Mouse (Mus musculus) midbrain, embryonic 13.5 days (tissue): ENCODE results near the gene Gpc6. TPM values are rescaled to one million over a fixed set of nuclear protein-coding genes. Genes with fewer than 3 reads are reported as not detected.
A peak's percentile ranks its signal among the peaks of the same experiment; 100 is the strongest.

ENCODE experiments used
- ATAC-seq: fragments of 200-750 bp; cut with Nextera tagmentation; 2 replicates; pipeline ENCODE4 v1.8.0; 2017; ENCODE audit warnings: mild to moderate bottlenecking, moderate TSS enrichment, moderate library complexity
- H3K27ac ChIP-seq: fragments of 300-500 bp; sonication (generic); 2 replicates; pipeline ENCODE4 v1.5.1; 2015; ENCODE audit warnings: inconsistent platforms, mild to moderate bottlenecking, moderate library complexity
- H3K27me3 ChIP-seq: fragments of 300-500 bp; sonication (generic); 2 replicates; pipeline ENCODE4 v1.6.1; 2015; ENCODE audit warnings: mild to moderate bottlenecking, inconsistent platforms
- H3K36me3 ChIP-seq: fragments of 300-500 bp; sonication (generic); 2 replicates; pipeline ENCODE4 v1.6.1; 2015; ENCODE audit warnings: mild to moderate bottlenecking, inconsistent platforms
- H3K4me1 ChIP-seq: fragments of 300-500 bp; sonication (generic); replicated peaks from 2 replicates; pipeline ENCODE4 v1.6.1; 2015; ENCODE audit warnings: inconsistent platforms
- H3K4me2 ChIP-seq: fragments of 300-500 bp; sonication (generic); replicated peaks from 2 replicates; pipeline ENCODE4 v1.6.1; 2015; ENCODE audit warnings: moderate library complexity, mild to moderate bottlenecking, inconsistent platforms
- H3K4me3 ChIP-seq: fragments of 300-500 bp; sonication (generic); replicated peaks from 2 replicates; pipeline ENCODE4 v1.5.1; 2015; ENCODE audit warnings: mild to moderate bottlenecking, inconsistent platforms
- H3K9ac ChIP-seq: fragments of 300-500 bp; sonication (generic); replicated peaks from 2 replicates; pipeline ENCODE4 v1.6.1; 2015; ENCODE audit warnings: mild to moderate bottlenecking, inconsistent platforms
- H3K9me3 ChIP-seq: fragments of 300-500 bp; sonication (generic); 2 replicates; pipeline ENCODE4 v1.6.1; 2016; ENCODE audit warnings: mild to moderate bottlenecking, inconsistent platforms
- WGBS: fragments of 180-500 bp; shearing (Covaris S2); methylation state at CpG from one replicate; pipeline ENCODE4 v1.1.7; 2015; 5-methylcytosine and 5-hydroxymethylcytosine counted together
- polyA plus RNA-seq: library from polyadenylated mRNA; unstranded; fragments of >200 nt; fragmentation: Nextera tagmentation; extraction: Ambion mirVana; gene quantifications from 2 replicates; pipeline ENCODE4 v1.2.1, GENCODE M21; 2015

Gene Gpc6
- polyA plus RNA-seq, 1 experiment from 2014 or later, result 20.8 TPM

GRCm38 (mm10) chr14:117919612-117920011 is 994.5 kb downstream of the Gpc6 start:
- ATAC-seq, result no peak
- WGBS, result 93% methylated on average over 5 of the region's 5 CpGs
- Histone ChIP-seq H3K36me3 (no peaks in the 10 kb centered on the region), H3K27me3 (no peaks in the 10 kb centered on the region), H3K4me3 (no peak overlapping the region), H3K27ac (no peak overlapping the region), H3K4me2 (no peak overlapping the region), H3K9me3 (no peaks in the 10 kb centered on the region), H3K9ac (no peak overlapping the region), H3K4me1 (peaks cover 9% of the 10 kb centered on the region; the same call in 1 of the 2 replicates)

- Histone ChIP-seq H3K36me3 (no peaks in the 10 kb centered on the region), H3K4me3 (no peak overlapping the region), H3K4me2 (peak overlapping the region; percentile 24; the same call in 1 of the 2 replicates), H3K9me3 (no peaks in the 10 kb centered on the region), H3K27me3 (no peaks in the 10 kb centered on the region), H3K27ac (no peak overlapping the region), H3K4me1 (peaks cover 9% of the 10 kb centered on the region; the same call in 1 of the 2 replicates), H3K9ac (no peak overlapping the region)
- 64% methylated on average over 18 of the region's 18 CpGs for WGBS
- ATAC-seq, result peak; percentile 69; the same call in 1 of the 2 replicates
These were observed 996.4 kb downstream of the Gpc6 start for GRCm38 (mm10) chr14:117921393-117922014.

GRCm38 (mm10) chr14:117923667-117924066 is 998.6 kb downstream of the Gpc6 start:
- WGBS, result 74% methylated on average over 8 of the region's 8 CpGs
- Histone ChIP-seq H3K27me3 (no peaks in the 10 kb centered on the region), H3K4me2 (no peak overlapping the region), H3K9me3 (no peaks in the 10 kb centered on the region), H3K4me3 (no peak overlapping the region), H3K27ac (no peak overlapping the region), H3K36me3 (no peaks in the 10 kb centered on the region), H3K4me1 (peaks cover 13% of the 10 kb centered on the region; the same call in 1 of the 2 replicates), H3K9ac (no peak overlapping the region)
- ATAC-seq, result no peak

GRCm38 (mm10) chr14:117930105-117930847 is 1005.2 kb downstream of the Gpc6 start:
- no peaks in the 10 kb centered on the region for H3K36me3 ChIP-seq
- H3K4me3 ChIP-seq, result no peak overlapping the region
- no peaks in the 10 kb centered on the region for H3K9me3 ChIP-seq
- no peaks in the 10 kb centered on the region for H3K27me3 ChIP-seq
- H3K27ac ChIP-seq, result 0 out of 2 replicates have a peak overlapping the region, but pooled peaks have one; percentile 32
- no peak overlapping the region for H3K9ac ChIP-seq
- H3K4me2 ChIP-seq, result peak overlapping the region; percentile 27
- ATAC-seq, result peak; percentile 43
- WGBS, result 3% methylated on average over 13 of the region's 13 CpGs
- H3K4me1 ChIP-seq, result peaks cover 19% of the 10 kb centered on the region

GRCm38 (mm10) chr14:117930848-117931816 is 1006.0 kb downstream of the Gpc6 start:
- Histone ChIP-seq H3K9me3 (no peaks in the 10 kb centered on the region), H3K9ac (0 out of 2 replicates have a peak overlapping the region, but pooled peaks have one; percentile 21), H3K4me2 (peak overlapping the region; percentile 27), H3K4me3 (no peak overlapping the region), H3K36me3 (no peaks in the 10 kb centered on the region), H3K27ac (peak overlapping the region; percentile 32; the same call in 1 of the 2 replicates), H3K27me3 (no peaks in the 10 kb centered on the region), H3K4me1 (peaks cover 22% of the 10 kb centered on the region)
- WGBS, result 43% methylated on average over 16 of the region's 16 CpGs
- peak; percentile 53 for ATAC-seq

GRCm38 (mm10) chr14:117932163-117932851 is 1007.2 kb downstream of the Gpc6 start:
- Histone ChIP-seq H3K4me3 (no peak overlapping the region), H3K4me2 (no peak overlapping the region), H3K9me3 (no peaks in the 10 kb centered on the region), H3K4me1 (peaks cover 26% of the 10 kb centered on the region), H3K27me3 (0 out of 2 replicates have a peak, but pooled peaks cover 3% of the 10 kb centered on the region), H3K9ac (no peak overlapping the region), H3K27ac (no peak overlapping the region), H3K36me3 (no peaks in the 10 kb centered on the region)
- 95% methylated on average over 17 of the region's 17 CpGs for WGBS
- no peak for ATAC-seq

- Histone ChIP-seq H3K27ac (no peak overlapping the region), H3K9me3 (no peaks in the 10 kb centered on the region), H3K4me1 (0 out of 2 replicates have a peak, but pooled peaks cover 12% of the 10 kb centered on the region), H3K36me3 (no peaks in the 10 kb centered on the region), H3K4me2 (no peak overlapping the region), H3K27me3 (0 out of 2 replicates have a peak, but pooled peaks cover 3% of the 10 kb centered on the region), H3K4me3 (no peak overlapping the region), H3K9ac (no peak overlapping the region)
- 33% methylated on average over 2 of the region's 2 CpGs for WGBS
- ATAC-seq, result no peak; the same call in 1 of the 2 replicates
These were observed 1013.4 kb downstream of the Gpc6 start for GRCm38 (mm10) chr14:117938554-117938953.

GRCm38 (mm10) chr14:117939471-117939870 is 1014.4 kb downstream of the Gpc6 start:
- Histone ChIP-seq H3K9me3 (no peaks in the 10 kb centered on the region), H3K4me2 (no peak overlapping the region), H3K27ac (no peak overlapping the region), H3K27me3 (0 out of 2 replicates have a peak, but pooled peaks cover 3% of the 10 kb centered on the region), H3K4me3 (no peak overlapping the region), H3K9ac (no peak overlapping the region), H3K36me3 (no peaks in the 10 kb centered on the region), H3K4me1 (0 out of 2 replicates have a peak, but pooled peaks cover 12% of the 10 kb centered on the region)
- no peak for ATAC-seq
- WGBS, result 85% methylated on average over 7 of the region's 7 CpGs

- Histone ChIP-seq H3K36me3 (no peaks in the 10 kb centered on the region), H3K9me3 (no peaks in the 10 kb centered on the region), H3K9ac (no peak overlapping the region), H3K27me3 (no peaks in the 10 kb centered on the region), H3K4me3 (no peak overlapping the region), H3K27ac (no peak overlapping the region), H3K4me2 (no peak overlapping the region), H3K4me1 (0 out of 2 replicates have a peak, but pooled peaks cover 5% of the 10 kb centered on the region)
- 94% methylated on average over 4 of the region's 4 CpGs for WGBS
- no peak for ATAC-seq
These were observed 1020.9 kb downstream of the Gpc6 start for GRCm38 (mm10) chr14:117945920-117946503.

- Histone ChIP-seq H3K36me3 (no peaks in the 10 kb centered on the region), H3K9me3 (no peaks in the 10 kb centered on the region), H3K4me3 (no peak overlapping the region), H3K4me1 (no peaks in the 10 kb centered on the region), H3K27me3 (no peaks in the 10 kb centered on the region), H3K9ac (no peak overlapping the region), H3K27ac (no peak overlapping the region), H3K4me2 (no peak overlapping the region)
- peak; percentile 71 for ATAC-seq
- 63% methylated on average over 15 of the region's 15 CpGs for WGBS
These were observed 1026.2 kb downstream of the Gpc6 start for GRCm38 (mm10) chr14:117951265-117951664.

GRCm38 (mm10) chr14:117951686-117952085 is 1026.6 kb downstream of the Gpc6 start:
- H3K9me3 ChIP-seq, result no peaks in the 10 kb centered on the region
- 60% methylated on average over 5 of the region's 5 CpGs for WGBS
- 0 out of 2 replicates have a peak, but pooled peaks have one; percentile 46 for ATAC-seq
- no peak overlapping the region for H3K4me2 ChIP-seq
- no peak overlapping the region for H3K4me3 ChIP-seq
- H3K27me3 ChIP-seq, result no peaks in the 10 kb centered on the region
- H3K36me3 ChIP-seq, result no peaks in the 10 kb centered on the region
- no peaks in the 10 kb centered on the region for H3K4me1 ChIP-seq
- H3K27ac ChIP-seq, result no peak overlapping the region
- no peak overlapping the region for H3K9ac ChIP-seq
